Comparison of ENCODE assay signal across 22 mouse cellular contexts in the genomic region with DNA sequence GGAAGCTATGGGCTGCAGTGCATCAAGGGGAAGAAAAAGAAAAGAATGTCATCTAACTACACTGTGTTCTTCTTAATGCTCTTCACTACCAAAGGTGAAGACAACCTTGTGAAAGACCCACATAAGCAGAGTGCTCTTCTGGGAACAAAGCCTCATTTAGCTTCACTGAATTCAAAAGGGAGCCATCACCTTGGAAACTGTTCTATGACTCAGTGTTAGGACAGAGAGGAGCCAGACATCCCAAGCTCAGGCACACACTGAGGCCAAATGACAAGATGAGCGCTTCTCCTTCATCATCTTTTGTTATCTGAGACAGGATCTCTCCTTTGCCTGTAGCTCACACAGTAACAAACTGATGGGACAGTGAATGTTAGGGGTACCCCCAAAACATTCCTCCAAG. TPM values are rescaled to one million over a fixed set of nuclear protein-coding genes. Genes with fewer than 3 reads are reported as not detected.
A peak's percentile ranks its signal among the peaks of the same experiment; 100 is the strongest.
DNase-seq lines count a peak whose midpoint lies in the region; ATAC-seq and TF ChIP-seq lines count a peak whose summit lies in the region.
"Had no signal": no experiment of that assay in that cellular context is flagged by ENCODE, and none has a peak within 500 bp of the region (broad histone marks: within the 10 kb centered on the region; RNA-seq: fewer than 3 reads in every experiment).

No protein-coding gene starts in this region.

- H3K36me3 ChIP-seq in intestine, embryonic 16.5 days (ENCODE audit: control insufficient read depth, insufficient read depth, low read length), result no peaks in the 10 kb centered on the region
- H3K36me3 ChIP-seq: embryonic facial prominence, embryonic 15.5 days; forebrain, embryonic 10.5 days; heart, embryonic 12.5 days; hindbrain, embryonic 10.5 days had no signal

- no peak overlapping the region for H3K9ac ChIP-seq in intestine, embryonic 16.5 days (ENCODE audit: low read depth, low read length)
- H3K9ac ChIP-seq: embryonic facial prominence, embryonic 15.5 days; heart, embryonic 12.5 days; hindbrain, embryonic 14.5 days had no signal

- 0 out of 2 replicates have a peak overlapping the region, but pooled peaks have one; percentile 35 for H3K27ac ChIP-seq in cortical plate, adult 2 months (ENCODE audit: insufficient read depth, low read length)
- no peak overlapping the region for H3K27ac ChIP-seq in intestine, embryonic 16.5 days (ENCODE audit: low read length)
- H3K27ac ChIP-seq: embryonic facial prominence, embryonic 15.5 days; forebrain, embryonic 10.5 days; gastrocnemius, adult 2 months; hindbrain, embryonic 10.5 days; hindbrain, embryonic 14.5 days had no signal

- H3K27me3 ChIP-seq in intestine, embryonic 16.5 days (replicated peaks; ENCODE audit: control insufficient read depth, insufficient read depth, low read length), result no peaks in the 10 kb centered on the region
- H3K27me3 ChIP-seq: CH12.LX; embryonic facial prominence, embryonic 15.5 days; heart, embryonic 12.5 days had no signal

- H3K4me3 ChIP-seq in cortical plate, adult 2 months (ENCODE audit: insufficient read depth, low read length), result no peak overlapping the region
- H3K4me3 ChIP-seq in intestine, embryonic 16.5 days (ENCODE audit: low read length), result no peak overlapping the region
- H3K4me3 ChIP-seq: embryonic facial prominence, embryonic 15.5 days; erythroblast, embryonic 14.5 days; forebrain, embryonic 10.5 days; gastrocnemius, adult 2 months; heart, embryonic 12.5 days; hindbrain, embryonic 10.5 days had no signal

- H3K4me1 ChIP-seq in cortical plate, adult 2 months (ENCODE audit: control insufficient read depth, insufficient read depth, low read length), result peaks cover 3% of the 10 kb centered on the region
- no peaks in the 10 kb centered on the region for H3K4me1 ChIP-seq in intestine, embryonic 16.5 days (ENCODE audit: control insufficient read depth, insufficient read depth, low read length)
- H3K4me1 ChIP-seq: embryonic facial prominence, embryonic 15.5 days; forebrain, embryonic 10.5 days; heart, embryonic 12.5 days; hindbrain, embryonic 10.5 days had no signal

- peak; percentile 9 to 40 for DNase-seq in frontal cortex, adult 2 months (ENCODE audit: extremely low spot score in 1 of 2, low spot score in 1 of 2)
- DNase-seq in frontal cortex, postnatal 14 days (ENCODE audit: low spot score in 2 of 2), result no peak
- peak; percentile 15 for DNase-seq in layer of hippocampus, adult 9-11 months
- no peak for DNase-seq in layer of hippocampus, adult 11-12 months (ENCODE audit: low spot score)
- peak; percentile 36 for DNase-seq in Muller cell, postnatal 12 days (ENCODE audit: inconsistent ontology term)
- DNase-seq: adrenal gland, adult 8-10 months; cerebellum, adult 11-12 months; cerebellum, adult 9-11 months; cerebellum, postnatal 36 days; embryo, embryonic 11 days; gastrocnemius, adult 2 months; gastrocnemius, postnatal 25 days had no signal

- no peaks in the 10 kb centered on the region for H3K9me3 ChIP-seq in intestine, embryonic 16.5 days (ENCODE audit: control insufficient read depth, low read length)
- H3K9me3 ChIP-seq: embryonic facial prominence, embryonic 15.5 days; forebrain, embryonic 10.5 days; heart, embryonic 12.5 days; hindbrain, embryonic 10.5 days had no signal

- 62% methylated on average over 1 of the region's 1 CpGs for WGBS in intestine, embryonic 16.5 days

- no peak overlapping the region for H3K4me2 ChIP-seq in intestine, embryonic 16.5 days (ENCODE audit: low read depth, low read length)
- H3K4me2 ChIP-seq: embryonic facial prominence, embryonic 15.5 days; heart, embryonic 12.5 days; hindbrain, embryonic 14.5 days had no signal

- no peak for TF ChIP-seq POLR2A in cortical plate, adult 2 months (IDR thresholded peaks at IDR 0.05; ENCODE audit: extremely low read depth, insufficient read depth, low read length)

- no peak for ATAC-seq in intestine, embryonic 16.5 days
- ATAC-seq: forebrain, embryonic 14.5 days had no signal

- no peak for TF ChIP-seq CTCF in cortical plate, adult 2 months (IDR thresholded peaks at IDR 0.05; ENCODE audit: extremely low read depth, insufficient read depth, low read length)

RNA-seq across cellular contexts. Expression of gene Grm7, which starts 45.6 kb away (rescaled TPM):
- polyA plus RNA-seq in frontal cortex, adult 2 months (2012; rRNA removed), result 27.9 and 32.7 TPM in 2 replicates
- polyA plus RNA-seq in cortical plate, adult 2 months (2012; rRNA removed), result 44.0 and 48.2 TPM in 2 replicates
- polyA plus RNA-seq in intestine, embryonic 16.5 days (2015; fragmentation: Nextera tagmentation; extraction: Ambion mirVana), result 0.70 and 1.0 TPM in 2 replicates

Comparison
In these comparisons a context has a peak if more than half of its experiments do, and no peak if none do; other contexts are left out.
1. DNase-seq: peak in frontal cortex, adult 2 months (2 of 2), layer of hippocampus, adult 9-11 months (single experiment) and Muller cell, postnatal 12 days (single experiment); none in frontal cortex, postnatal 14 days (0 of 2) and layer of hippocampus, adult 11-12 months (single experiment).
2. RNA of gene Grm7, which starts 45.6 kb away (polyA plus RNA-seq): 44.0 to 48.2 TPM in cortical plate, adult 2 months and 27.9 to 32.7 TPM in frontal cortex, adult 2 months; 0.70 to 1.0 TPM in intestine, embryonic 16.5 days; every median in the first group is over 10 times any median in the second.